19 mouse cellular contexts compared by ENCODE assay signal in the genomic region with DNA sequence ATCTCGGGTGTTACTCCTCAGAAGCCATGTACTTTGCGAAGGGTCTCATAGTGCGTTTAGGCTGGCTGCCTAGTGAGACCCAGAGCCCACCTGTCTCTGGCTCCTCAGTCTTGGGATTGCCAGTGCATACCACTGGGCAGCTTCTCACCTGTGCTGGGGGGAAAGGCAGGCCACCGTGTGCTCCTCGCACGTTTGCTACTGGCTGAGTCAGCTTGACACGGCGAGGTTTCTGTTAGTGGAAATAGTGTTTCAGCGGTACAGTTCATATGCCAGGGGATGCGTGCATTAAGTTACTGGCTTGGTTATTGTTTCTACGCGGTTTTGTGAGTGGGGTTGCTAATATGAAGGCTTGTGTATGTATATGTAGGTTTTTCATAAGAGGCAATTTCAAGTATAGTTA. TPM values are rescaled to one million over a fixed set of nuclear protein-coding genes. Genes with fewer than 3 reads are reported as not detected.
DNase-seq lines count a peak whose midpoint lies in the region; ATAC-seq and TF ChIP-seq lines count a peak whose summit lies in the region.
"Had no signal": no experiment of that assay in that cellular context is flagged by ENCODE, and none has a peak within 500 bp of the region (broad histone marks: within the 10 kb centered on the region; RNA-seq: fewer than 3 reads in every experiment).

No protein-coding gene starts in this region.

- H3K4me3 ChIP-seq in intestine, embryonic 15.5 days (replicated peaks), result no peak overlapping the region
- H3K4me3 ChIP-seq in intestine, postnatal 0 days (ENCODE audit: low read depth, low read length), result no peak overlapping the region
- no peak overlapping the region for H3K4me3 ChIP-seq in spleen, adult 2 months (ENCODE audit: extremely low read depth, insufficient read depth, insufficient read length)
- H3K4me3 ChIP-seq in stomach, embryonic 16.5 days (replicated peaks; ENCODE audit: low read length), result no peak overlapping the region
- H3K4me3 ChIP-seq: forebrain, embryonic 12.5 days; hindbrain, embryonic 15.5 days; midbrain, embryonic 15.5 days; neural tube, embryonic 13.5 days had no signal

- no peak overlapping the region for H3K9ac ChIP-seq in intestine, embryonic 15.5 days
- H3K9ac ChIP-seq in intestine, postnatal 0 days (ENCODE audit: low read depth, low read length), result no peak overlapping the region
- no peak overlapping the region for H3K9ac ChIP-seq in stomach, embryonic 16.5 days (ENCODE audit: low read length)
- H3K9ac ChIP-seq: forebrain, embryonic 12.5 days; hindbrain, embryonic 15.5 days; midbrain, embryonic 15.5 days; neural tube, embryonic 13.5 days had no signal

- H3K27me3 ChIP-seq in intestine, embryonic 15.5 days (replicated peaks), result no peaks in the 10 kb centered on the region
- no peaks in the 10 kb centered on the region for H3K27me3 ChIP-seq in intestine, postnatal 0 days (replicated peaks; ENCODE audit: control insufficient read depth, insufficient read depth, low read length)
- H3K27me3 ChIP-seq in spleen, adult 2 months (ENCODE audit: control insufficient read depth, insufficient read depth, low read length), result no peaks in the 10 kb centered on the region
- no peaks in the 10 kb centered on the region for H3K27me3 ChIP-seq in stomach, embryonic 16.5 days (ENCODE audit: control insufficient read depth, insufficient read depth, low read length)
- H3K27me3 ChIP-seq: forebrain, embryonic 12.5 days; hindbrain, embryonic 15.5 days; midbrain, embryonic 15.5 days; neural tube, embryonic 13.5 days had no signal

- no peaks in the 10 kb centered on the region for H3K36me3 ChIP-seq in intestine, embryonic 15.5 days
- no peaks in the 10 kb centered on the region for H3K36me3 ChIP-seq in intestine, postnatal 0 days (ENCODE audit: control insufficient read depth, insufficient read depth)
- peaks cover under 1% of the 10 kb centered on the region; the same call in 1 of the 2 replicates for H3K36me3 ChIP-seq in spleen, adult 2 months (ENCODE audit: control insufficient read depth, insufficient read depth, low read length)
- H3K36me3 ChIP-seq in stomach, embryonic 16.5 days (ENCODE audit: control insufficient read depth, insufficient read depth, low read length), result no peaks in the 10 kb centered on the region
- H3K36me3 ChIP-seq: hindbrain, embryonic 15.5 days; midbrain, embryonic 15.5 days had no signal

- no peaks in the 10 kb centered on the region for H3K9me3 ChIP-seq in intestine, embryonic 15.5 days
- H3K9me3 ChIP-seq in intestine, postnatal 0 days (ENCODE audit: control insufficient read depth), result no peaks in the 10 kb centered on the region
- H3K9me3 ChIP-seq in stomach, embryonic 16.5 days (replicated peaks; ENCODE audit: control insufficient read depth, low read length), result no peaks in the 10 kb centered on the region
- H3K9me3 ChIP-seq: forebrain, embryonic 12.5 days; hindbrain, embryonic 15.5 days; midbrain, embryonic 15.5 days; neural tube, embryonic 13.5 days had no signal

- no peak overlapping the region for H3K4me2 ChIP-seq in intestine, embryonic 15.5 days (replicated peaks)
- no peak overlapping the region for H3K4me2 ChIP-seq in intestine, postnatal 0 days (replicated peaks; ENCODE audit: low read depth)
- no peak overlapping the region for H3K4me2 ChIP-seq in stomach, embryonic 16.5 days (ENCODE audit: low read depth, low read length)
- H3K4me2 ChIP-seq: forebrain, embryonic 12.5 days; heart, embryonic 11.5 days; hindbrain, embryonic 15.5 days; midbrain, embryonic 15.5 days; neural tube, embryonic 13.5 days had no signal

- no peak for DNase-seq in spleen, adult 2 months (ENCODE audit: low read depth in 1 of 2, low spot score in 2 of 2)
- DNase-seq in spleen, postnatal 14 days (ENCODE audit: low spot score in 2 of 2), result no peak
- peak; percentile 77 for DNase-seq in induced T-regulatory cell, adult 2 months (ENCODE audit: low read depth)
- no peak for DNase-seq in embryo, embryonic 9.5 days (ENCODE audit: extremely low spot score)
- DNase-seq: adrenal gland, postnatal 14 days; cerebellum, adult 9-10 months; kidney, postnatal 25 days; lung, adult 2 months; lung, postnatal 14 days; right cerebral cortex, postnatal 25 days had no signal

- TF ChIP-seq POLR2A in spleen, adult 2 months (IDR thresholded peaks at IDR 0.05; ENCODE audit: low read depth, low read length), result no peak

- 0 out of 2 replicates have a peak overlapping the region, but pooled peaks have one; percentile 40 for H3K27ac ChIP-seq in intestine, embryonic 15.5 days
- H3K27ac ChIP-seq in intestine, postnatal 0 days (ENCODE audit: low read depth, low read length), result no peak overlapping the region
- H3K27ac ChIP-seq in spleen, adult 2 months (ENCODE audit: insufficient read depth, low read length), result peak overlapping the region; percentile 53
- peak overlapping the region; percentile 31; the same call in 1 of the 2 replicates for H3K27ac ChIP-seq in stomach, embryonic 16.5 days (ENCODE audit: low read length)
- H3K27ac ChIP-seq: forebrain, embryonic 12.5 days; hindbrain, embryonic 15.5 days; midbrain, embryonic 15.5 days; neural tube, embryonic 13.5 days had no signal

- no peak for ATAC-seq in intestine, embryonic 15.5 days
- ATAC-seq in intestine, postnatal 0 days, result no peak
- ATAC-seq in stomach, embryonic 16.5 days (ENCODE audit: insufficient read depth, low FRiP score), result no peak
- ATAC-seq: intestine, embryonic 16.5 days; midbrain, embryonic 15.5 days had no signal

- H3K4me1 ChIP-seq in intestine, embryonic 15.5 days (replicated peaks), result peaks cover 3% of the 10 kb centered on the region; the same call in 1 of the 2 replicates
- H3K4me1 ChIP-seq in intestine, postnatal 0 days (replicated peaks; ENCODE audit: control insufficient read depth, insufficient read depth, low read length), result no peaks in the 10 kb centered on the region
- peaks cover 23% of the 10 kb centered on the region; the same call in 1 of the 2 replicates for H3K4me1 ChIP-seq in spleen, adult 2 months (ENCODE audit: control insufficient read depth, insufficient read depth, insufficient read length)
- H3K4me1 ChIP-seq in stomach, embryonic 16.5 days (ENCODE audit: control insufficient read depth, insufficient read depth, low read length), result peaks cover 7% of the 10 kb centered on the region; the same call in 1 of the 2 replicates
- H3K4me1 ChIP-seq: hindbrain, embryonic 15.5 days; midbrain, embryonic 15.5 days; neural tube, embryonic 13.5 days had no signal

- WGBS in intestine, embryonic 15.5 days, result 90% methylated on average over 12 of the region's 12 CpGs
- WGBS in intestine, postnatal 0 days, result 85% methylated on average over 12 of the region's 12 CpGs
- WGBS in spleen, adult 2 months, result 86% methylated on average over 12 of the region's 12 CpGs
- WGBS in stomach, embryonic 16.5 days, result 86% methylated on average over 12 of the region's 12 CpGs

- no peak for TF ChIP-seq CTCF in intestine, postnatal 0 days (IDR thresholded peaks at IDR 0.05; ENCODE audit: low read depth)
- TF ChIP-seq CTCF in spleen, adult 2 months (IDR thresholded peaks at IDR 0.05; ENCODE audit: extremely low read depth, insufficient read depth, insufficient read length, insufficient replicate concordance), result no peak

RNA-seq across cellular contexts. Expression of gene Vrk1, which starts 22.3 kb away (rescaled TPM):
- polyA plus RNA-seq in intestine, embryonic 15.5 days (2015; fragmentation: Nextera tagmentation; extraction: Ambion mirVana), result 67.7 and 70.6 TPM in 2 replicates
- polyA plus RNA-seq in intestine, postnatal 0 days (2015; fragmentation: Nextera tagmentation; extraction: Ambion mirVana), result 20.4 and 23.0 TPM in 2 replicates
- polyA plus RNA-seq in spleen, adult 2 months (2012; rRNA removed), result 8.4 and 9.5 TPM in 2 replicates
- 54.6 and 58.3 TPM in 2 replicates for polyA plus RNA-seq in stomach, embryonic 16.5 days (2015; fragmentation: Nextera tagmentation; extraction: Ambion mirVana)
